Mouse (Mus musculus) large intestine, adult 2 months (tissue): ENCODE results near the gene Ank3. TPM values are rescaled to one million over a fixed set of nuclear protein-coding genes. Genes with fewer than 3 reads are reported as not detected.

Experiments
- DNase-seq: peaks from one replicate; pipeline ENCODE4 v3.0.0-alpha.2; 2012; ENCODE audit warnings: low read depth, low spot score
- WGBS: fragments of 180-500 bp; shearing (Covaris S2); methylation state at CpG from one replicate; pipeline ENCODE4 v1.1.7; 2018; 5-methylcytosine and 5-hydroxymethylcytosine counted together
- polyA plus RNA-seq: library from polyadenylated mRNA; depleted of rRNA; stranded (reverse); fragments of >200 nt; gene quantifications from 2 replicates; pipeline ENCODE4 v1.2.3, GENCODE M21; 2012

Gene Ank3
- polyA plus RNA-seq, 1 experiment, result 5.1 TPM

- no peak for DNase-seq
- 19% methylated on average over 12 of the region's 12 CpGs for WGBS
Observed at GRCm38 (mm10) chr10:69690131-69690960, 291.8 kb downstream of the Ank3 start.

- WGBS, result 34% methylated on average over 6 of the region's 6 CpGs
- DNase-seq, result no peak
Observed at GRCm38 (mm10) chr10:69690961-69691451, 292.4 kb downstream of the Ank3 start.

- no peak for DNase-seq
- 87% methylated on average over 9 of the region's 9 CpGs for whole genome bisulfite sequencing
Observed at GRCm38 (mm10) chr10:69696019-69696418, 297.4 kb downstream of the Ank3 start.

GRCm38 (mm10) chr10:69698699-69699098 lies 300.1 kb downstream of the Ank3 start:
- 86% methylated on average over 1 of the region's 1 CpGs for WGBS
- DNase-seq, result no peak

- WGBS, result 51% methylated on average over 4 of the region's 4 CpGs
- no peak for DNase-seq
Observed at GRCm38 (mm10) chr10:69701226-69701625, 302.7 kb downstream of the Ank3 start.

GRCm38 (mm10) chr10:69705806-69706768 lies 307.5 kb downstream of the Ank3 start:
- DNase-seq, result no peak
- WGBS, result 39% methylated on average over 17 of the region's 17 CpGs

- no peak for DNase-seq
- WGBS, result 44% methylated on average over 14 of the region's 14 CpGs
Observed at GRCm38 (mm10) chr10:69706851-69707788, 308.5 kb downstream of the Ank3 start.

GRCm38 (mm10) chr10:69707844-69708550 lies 309.4 kb downstream of the Ank3 start:
- DNase-seq, result no peak
- WGBS, result 81% methylated on average over 11 of the region's 11 CpGs

- WGBS, result 82% methylated on average over 2 of the region's 2 CpGs
- no peak for DNase-seq
Observed at GRCm38 (mm10) chr10:69709631-69710030, 311.1 kb downstream of the Ank3 start.

GRCm38 (mm10) chr10:69710802-69711201 lies 312.2 kb downstream of the Ank3 start:
- DNase-seq, result no peak
- 67% methylated on average over 5 of the region's 5 CpGs for whole genome bisulfite sequencing

- DNase-seq, result no peak
- WGBS, result 58% methylated on average over 4 of the region's 4 CpGs
Observed at GRCm38 (mm10) chr10:69716907-69717306, 318.3 kb downstream of the Ank3 start.

GRCm38 (mm10) chr10:69719421-69719820 lies 320.8 kb downstream of the Ank3 start:
- 93% methylated on average over 5 of the region's 5 CpGs for WGBS

GRCm38 (mm10) chr10:69719901-69720415 lies 321.4 kb downstream of the Ank3 start:
- DNase-seq, result no peak
- 52% methylated on average over 12 of the region's 12 CpGs for WGBS

More at GRCm38 (mm10) chr10:69719421-69719820, 320.8 kb downstream of the Ank3 start:
- DNase-seq, result no peak

GRCm38 (mm10) chr10:69720452-69720851 lies 321.9 kb downstream of the Ank3 start:
- 90% methylated on average over 10 of the region's 10 CpGs for WGBS

GRCm38 (mm10) chr10:69720899-69721490 lies 322.4 kb downstream of the Ank3 start:
- 76% methylated on average over 6 of the region's 6 CpGs for WGBS
- no peak for DNase-seq

More at GRCm38 (mm10) chr10:69720452-69720851, 321.9 kb downstream of the Ank3 start:
- DNase-seq, result no peak

GRCm38 (mm10) chr10:69724159-69724558 lies 325.6 kb downstream of the Ank3 start:
- no peak for DNase-seq
- 78% methylated on average over 4 of the region's 4 CpGs for WGBS

- no peak for DNase-seq
- WGBS, result 96% methylated on average over 14 of the region's 14 CpGs
Observed at GRCm38 (mm10) chr10:69725078-69725477, 326.5 kb downstream of the Ank3 start.

- 95% methylated on average over 2 of the region's 2 CpGs for WGBS
- no peak for DNase-seq
Observed at GRCm38 (mm10) chr10:69726265-69726664, 327.7 kb downstream of the Ank3 start.
